9 mouse cellular contexts compared by ENCODE assay signal in genomic region chr19:44720194-44720521, GRCm38 (mm10). TPM values are rescaled to one million over a fixed set of nuclear protein-coding genes. Genes with fewer than 3 reads are reported as not detected.
DNase-seq lines count a peak whose midpoint lies in the region; ATAC-seq and TF ChIP-seq lines count a peak whose summit lies in the region.
"Had no signal": no experiment of that assay in that cellular context is flagged by ENCODE, and none has a peak within 500 bp of the region (broad histone marks: within the 10 kb centered on the region; RNA-seq: fewer than 3 reads in every experiment).

No protein-coding gene starts in this region.

- peak overlapping the region; percentile 39 for H3K4me3 ChIP-seq in testis, adult 2 months (ENCODE audit: control insufficient read depth, low read depth, low read length)
- H3K4me3 ChIP-seq in forebrain, embryonic 14.5 days (ENCODE audit: low read depth, low read length): peak overlapping the region; percentile 34
- H3K4me3 ChIP-seq in neural tube, embryonic 11.5 days (ENCODE audit: low read depth, low read length): peak overlapping the region; percentile 30

- no peak for TF ChIP-seq CTCF in testis, adult 2 months (IDR thresholded peaks at IDR 0.05; ENCODE audit: control insufficient read depth, insufficient read depth, insufficient replicate concordance, low read depth, low read length)

- no peak for DNase-seq in testis, postnatal 14 days (ENCODE audit: low spot score)
- peak; percentile 56 for DNase-seq in forebrain, embryonic 14.5 days (ENCODE audit: low spot score)
- peak; percentile 62 for DNase-seq in kidney, postnatal 14 days
- peak; percentile 42 for DNase-seq in neural tube, embryonic 11.5 days (ENCODE audit: low spot score)
- no peak for DNase-seq in layer of hippocampus, postnatal 14 days (ENCODE audit: low spot score in 2 of 2)
- no peak for DNase-seq in frontal cortex, postnatal 14 days (ENCODE audit: low spot score in 2 of 2)
- no peak for DNase-seq in c-Kit-positive CD71-positive TER-119-positive erythroid progenitor cells, embryonic 14.5 days (ENCODE audit: low spot score)

- H3K9ac ChIP-seq in forebrain, embryonic 14.5 days (ENCODE audit: low read length): peak overlapping the region; percentile 57
- H3K9ac ChIP-seq in neural tube, embryonic 11.5 days (ENCODE audit: low read length): 0 out of 2 replicates have a peak overlapping the region, but pooled peaks have one; percentile 38

- no peak overlapping the region for H3K27ac ChIP-seq in testis, adult 2 months (ENCODE audit: control insufficient read depth, insufficient read depth, low read depth, low read length)
- no peak overlapping the region for H3K27ac ChIP-seq in forebrain, embryonic 14.5 days (ENCODE audit: low read depth, low read length)
- 0 out of 2 replicates have a peak overlapping the region, but pooled peaks have one; percentile 7 for H3K27ac ChIP-seq in neural tube, embryonic 11.5 days (ENCODE audit: low read depth, low read length)
- H3K27ac ChIP-seq: macrophage had no signal

- ATAC-seq in forebrain, embryonic 14.5 days: peak; percentile 32; the same call in 1 of the 2 replicates
- ATAC-seq in neural tube, embryonic 11.5 days (ENCODE audit: insufficient read depth, low FRiP score, low TSS enrichment): no peak

- H3K36me3 ChIP-seq in testis, adult 2 months (ENCODE audit: control insufficient read depth, insufficient read depth, low read length): no peaks in the 10 kb centered on the region
- H3K36me3 ChIP-seq in forebrain, embryonic 14.5 days (ENCODE audit: control insufficient read depth, insufficient read depth, low read length): no peaks in the 10 kb centered on the region
- no peaks in the 10 kb centered on the region for H3K36me3 ChIP-seq in neural tube, embryonic 11.5 days (ENCODE audit: control insufficient read depth, insufficient read depth, low read length)

- TF ChIP-seq POLR2A in testis, adult 2 months (IDR thresholded peaks at IDR 0.05; ENCODE audit: control insufficient read depth, low read depth, low read length): no peak

- 0 out of 2 replicates have a peak, but pooled peaks cover 3% of the 10 kb centered on the region for H3K9me3 ChIP-seq in forebrain, embryonic 14.5 days (replicated peaks; ENCODE audit: control insufficient read depth, low read length)
- H3K9me3 ChIP-seq in neural tube, embryonic 11.5 days (ENCODE audit: control insufficient read depth, low read length): no peaks in the 10 kb centered on the region

- peaks cover 9% of the 10 kb centered on the region for H3K4me1 ChIP-seq in testis, adult 2 months (ENCODE audit: control insufficient read depth, insufficient read depth, low read length)
- peaks cover 9% of the 10 kb centered on the region for H3K4me1 ChIP-seq in forebrain, embryonic 14.5 days (ENCODE audit: control insufficient read depth, insufficient read depth, low read length)
- H3K4me1 ChIP-seq in neural tube, embryonic 11.5 days (ENCODE audit: control insufficient read depth, insufficient read depth, low read length): peaks cover 14% of the 10 kb centered on the region

- H3K4me2 ChIP-seq in forebrain, embryonic 14.5 days (ENCODE audit: low read length): peak overlapping the region; percentile 71
- H3K4me2 ChIP-seq in neural tube, embryonic 11.5 days (ENCODE audit: low read depth): peak overlapping the region; percentile 64

- peaks cover 2% of the 10 kb centered on the region; the same call in 1 of the 2 replicates for H3K27me3 ChIP-seq in testis, adult 2 months (ENCODE audit: control insufficient read depth, insufficient read depth, low read length)
- peaks cover 56% of the 10 kb centered on the region for H3K27me3 ChIP-seq in forebrain, embryonic 14.5 days (replicated peaks; ENCODE audit: control insufficient read depth, insufficient read depth, low read length)
- H3K27me3 ChIP-seq in neural tube, embryonic 11.5 days (ENCODE audit: control insufficient read depth, insufficient read depth, low read length): peaks cover 52% of the 10 kb centered on the region

- 1% methylated on average over 28 of the region's 29 CpGs for WGBS in forebrain, embryonic 14.5 days
- WGBS in neural tube, embryonic 11.5 days: under 1% methylated on average over 29 of the region's 29 CpGs

RNA-seq across cellular contexts. Expression of gene Pax2, which starts 35.7 kb away (rescaled TPM):
- polyA plus RNA-seq in testis, adult 2 months (2012; rRNA removed): 2.7 and 5.4 TPM in 2 replicates
- polyA plus RNA-seq in forebrain, embryonic 14.5 days (2014; fragmentation: Nextera tagmentation; extraction: Ambion mirVana): 0.09 TPM in 1 of 2 replicates, not detected in the other
- polyA plus RNA-seq in neural tube, embryonic 11.5 days (2014; fragmentation: Nextera tagmentation; extraction: Ambion mirVana): 7.4 and 8.0 TPM in 2 replicates
- under 1 TPM; 0.24 to 0.28 TPM for total RNA-seq in layer of hippocampus, postnatal 14 days (2021)
- polyA plus RNA-seq: macrophage had no signal

Comparison
In these comparisons a context has a peak if more than half of its experiments do, and no peak if none do; other contexts are left out.
1. DNase-seq: peak in forebrain, embryonic 14.5 days (single experiment), kidney, postnatal 14 days (single experiment) and neural tube, embryonic 11.5 days (single experiment); none in testis, postnatal 14 days (single experiment), layer of hippocampus, postnatal 14 days (0 of 2), frontal cortex, postnatal 14 days (0 of 2) and c-Kit-positive CD71-positive TER-119-positive erythroid progenitor cells, embryonic 14.5 days (single experiment).
2. Peak in every context shown above with its lines, with median percentiles within 50 percentile points of each other: H3K4me3 ChIP-seq.